Mouse (Mus musculus) liver, adult 2 months (tissue): ENCODE data around the gene Timm9.

ENCODE experiments used
- CTCF ChIP-seq: fragments of 200-500 bp; IDR thresholded peaks from 2 replicates; pipeline ENCODE4 v1.5.1; 2011; ENCODE audit warnings: low read depth, low read length, control low read depth
- POLR2A ChIP-seq: fragments of 200-500 bp; IDR thresholded peaks from 2 replicates; pipeline ENCODE4 v1.6.1; 2011; ENCODE audit warnings: low read length, control low read depth; ENCODE audit not compliant: insufficient read depth; ENCODE audit errors: extremely low read depth

GRCm38 (mm10) chr12:71116411-71116810, 20.1 kb downstream of the Timm9 start:
- TF ChIP-seq POLR2A (no peak), CTCF (no peak)
